Mouse (Mus musculus): ENCODE results near the gene Gm10409. TPM values are rescaled to one million over a fixed set of nuclear protein-coding genes. Genes with fewer than 3 reads are reported as not detected.
"Not testable (repeated sequence)": the region's sequence is repeated elsewhere in the genome, so short reads cannot be mapped to it uniquely, and the experiment has no call there.

The Gm10409 gene
- total RNA-seq (2021): 1 to 10 TPM; 2.9 to 3.6 TPM
- long read RNA-seq, experiment 1, partial matches to known transcripts: 0 of 3 reads
- long read RNA-seq, experiment 1, other reads (novel, unspliced or antisense): 1 of 3 reads
- long read RNA-seq, experiment 2, partial matches to known transcripts: 0 of 1 reads
- long read RNA-seq, experiment 2, other reads (novel, unspliced or antisense): 1 of 1 reads

GRCm38 (mm10) chr14:3412314-3412713 lies at the start of gene Gm10409:
Gene Gm10409 (plus strand): TSS chr14:3412614.
- intact Hi-C loops (cut with DNase I); DNase-seq (ENCODE audit: low spot score in 2 of 2): not testable (repeated sequence)

GRCm38 (mm10) chr14:3394793-3395192 lies 17.6 kb upstream of the Gm10409 start, which contains the start of gene Gm10413:
Gene Gm10413 (plus strand): TSS chr14:3395093.
- intact Hi-C loops (cut with DNase I); DNase-seq (ENCODE audit: low spot score in 2 of 2): not testable (repeated sequence)

GRCm38 (mm10) chr14:3427803-3428202 lies 15.4 kb downstream of the Gm10409 start, which contains the start of gene Gm3005:
Gene Gm3005 (plus strand): TSS chr14:3428103.
- DNase-seq (ENCODE audit: low spot score in 2 of 2); intact Hi-C loops (cut with DNase I): not testable (repeated sequence)

GRCm38 (mm10) chr14:3449079-3449478 lies 36.7 kb downstream of the Gm10409 start, which contains the start of gene Gm10408:
Gene Gm10408 (plus strand): TSS chr14:3449379.
- DNase-seq (ENCODE audit: low spot score in 2 of 2); intact Hi-C loops (cut with DNase I): not testable (repeated sequence)

Other genes starting within 250 kb of the Gm10409 start
- gene Gm5795, start 224.4 kb upstream of the Gm10409 start, total RNA-seq (2021): not detected
- gene D830030K20Rik, start 204.1 kb upstream of the Gm10409 start, total RNA-seq (2021): 1 to 10 TPM; 3.8 to 5.2 TPM
- not detected for gene Gm2956, start 80.0 kb upstream of the Gm10409 start, total RNA-seq (2021)
- not detected for gene Gm10413, start 17.5 kb upstream of the Gm10409 start, total RNA-seq (2021)
- gene Gm3005, start 15.5 kb downstream of the Gm10409 start, total RNA-seq (2021): 1 to 10 TPM in 1 of 2 experiments, under 1 TPM in 1; 0.70 to 2.3 TPM
- not detected for gene Gm10408, start 36.8 kb downstream of the Gm10409 start, total RNA-seq (2021)
- gene Gm3012, start 221.9 kb downstream of the Gm10409 start, total RNA-seq (2021): not detected
- gene Gm3020, start 239.4 kb downstream of the Gm10409 start, total RNA-seq (2021): 1 to 10 TPM; 2.9 to 3.6 TPM

Data from left cerebral cortex, postnatal 14 days (tissue).